Mouse (Mus musculus): ENCODE data around the gene Slco2b1.

Slco2b1 gene

DNA sequence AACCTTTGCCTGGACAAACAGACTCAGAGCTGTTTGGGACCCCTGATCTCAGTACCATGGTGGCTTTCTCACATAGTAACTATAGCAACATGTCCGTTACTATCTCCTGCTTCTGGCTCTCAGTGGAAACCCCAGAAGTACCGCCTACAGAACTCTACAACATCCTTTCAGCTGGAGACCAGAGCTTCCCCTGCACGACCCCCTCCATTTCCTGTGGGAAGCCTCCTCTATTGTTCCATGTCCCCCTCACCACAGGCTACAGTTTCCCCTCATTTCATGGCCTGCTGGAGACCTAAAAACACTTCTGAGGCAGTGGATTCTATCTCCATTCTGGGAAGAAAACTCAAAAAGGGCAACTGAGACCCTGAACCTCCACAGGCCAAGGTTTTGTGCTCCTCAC is 18.7 kb downstream of the Slco2b1 start:
- no peak for DNase-seq

DNA sequence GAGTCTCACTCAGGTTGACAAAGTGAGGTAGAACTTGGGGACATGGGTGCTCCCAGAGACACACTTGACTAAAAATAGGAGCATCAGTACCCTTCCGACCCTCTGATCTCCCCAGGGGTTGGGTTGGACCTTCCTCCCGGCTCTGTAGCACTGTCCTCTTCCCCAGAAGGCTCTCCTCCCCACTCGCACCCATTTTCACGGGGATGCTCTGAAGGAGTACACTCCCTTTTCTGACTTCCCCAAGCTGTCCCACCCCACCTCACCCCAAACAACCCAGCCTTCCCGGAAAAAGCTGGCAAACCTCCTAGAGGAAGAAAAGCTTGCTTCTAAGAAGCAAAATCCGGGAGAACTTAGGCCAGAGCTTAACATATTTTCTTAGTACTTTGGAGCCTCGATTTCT is 20.3 kb downstream of the Slco2b1 start:
- no peak for DNase-seq

DNA sequence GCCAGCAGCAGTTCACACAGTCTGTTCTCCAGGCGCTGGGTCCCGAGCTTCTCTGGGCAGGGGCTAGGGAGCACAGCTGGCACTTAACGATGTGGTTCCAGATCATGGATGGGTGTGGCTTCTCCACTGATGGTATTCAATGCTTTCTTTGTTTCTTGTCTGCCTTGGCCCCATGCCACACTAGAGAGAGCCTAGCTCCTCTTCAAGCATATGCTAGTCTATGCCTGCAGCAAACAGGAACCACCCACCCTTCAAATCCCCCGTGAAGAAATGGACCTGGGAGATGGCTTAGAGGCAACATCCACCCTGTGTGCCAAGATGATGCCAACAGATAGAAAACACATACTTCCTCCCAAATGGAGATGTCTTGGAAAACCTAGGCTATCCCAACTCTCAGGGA is 27.1 kb downstream of the Slco2b1 start:
- no peak for DNase-seq

DNA sequence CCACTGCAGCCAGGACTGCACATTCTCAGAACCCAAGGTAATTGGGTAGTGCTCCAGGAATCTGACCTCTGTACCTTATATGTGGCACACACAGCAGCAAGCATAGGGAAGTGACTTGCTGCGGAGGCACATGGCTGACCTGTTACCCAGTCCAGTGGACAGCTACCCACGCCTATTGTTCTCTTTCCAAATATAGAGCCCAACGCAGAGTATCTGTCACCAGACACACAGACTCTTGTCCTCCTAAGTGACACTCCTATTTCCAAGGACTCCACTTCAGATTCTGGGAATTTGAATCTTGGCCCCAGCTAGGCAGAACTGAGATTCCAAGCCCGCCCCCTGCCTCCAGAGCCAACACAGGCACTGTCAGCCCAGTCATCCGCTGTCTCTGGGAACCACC is 30.4 kb downstream of the Slco2b1 start:
- DNase-seq: no peak

DNA sequence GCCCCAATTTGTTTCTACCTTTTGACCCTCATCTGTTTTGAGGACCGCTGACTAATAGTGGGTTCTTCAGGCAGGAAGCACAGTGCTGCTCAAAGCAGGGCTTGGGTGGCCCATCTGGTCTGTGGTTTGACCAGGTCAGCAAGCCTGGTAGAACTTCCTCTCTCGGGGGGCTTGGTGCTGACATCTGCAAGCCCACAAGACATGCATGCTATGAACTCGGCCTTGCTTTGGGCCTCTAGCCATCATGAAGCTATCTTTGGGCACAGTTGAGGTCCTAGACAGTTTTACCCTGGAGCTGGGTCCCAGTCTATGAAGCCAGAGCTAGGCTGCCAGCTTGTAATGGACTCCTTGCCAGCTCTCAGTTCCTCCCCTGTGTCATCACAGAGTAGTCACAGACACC is 36.2 kb downstream of the Slco2b1 start:
- no peak for DNase-seq

DNA sequence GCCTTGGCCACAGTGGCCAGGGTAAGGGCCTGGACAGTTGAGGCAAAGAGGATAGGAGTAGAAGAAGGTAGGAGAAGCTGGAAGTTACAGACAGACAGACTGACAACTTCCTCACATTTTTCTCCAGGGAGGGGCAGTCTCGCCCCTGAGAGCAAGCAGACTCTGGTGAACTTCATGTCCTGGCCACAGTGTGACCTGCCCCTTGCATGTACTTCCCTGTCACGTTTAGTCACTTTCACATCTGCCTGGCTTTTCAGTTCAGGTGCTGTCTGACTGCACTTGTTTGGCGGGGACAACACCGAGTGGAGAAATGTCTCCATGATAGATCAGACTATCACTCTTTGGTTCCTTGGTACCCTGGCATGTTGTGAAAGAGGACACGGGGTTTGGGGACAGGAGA is 36.9 kb downstream of the Slco2b1 start:
- no peak for DNase-seq

DNA sequence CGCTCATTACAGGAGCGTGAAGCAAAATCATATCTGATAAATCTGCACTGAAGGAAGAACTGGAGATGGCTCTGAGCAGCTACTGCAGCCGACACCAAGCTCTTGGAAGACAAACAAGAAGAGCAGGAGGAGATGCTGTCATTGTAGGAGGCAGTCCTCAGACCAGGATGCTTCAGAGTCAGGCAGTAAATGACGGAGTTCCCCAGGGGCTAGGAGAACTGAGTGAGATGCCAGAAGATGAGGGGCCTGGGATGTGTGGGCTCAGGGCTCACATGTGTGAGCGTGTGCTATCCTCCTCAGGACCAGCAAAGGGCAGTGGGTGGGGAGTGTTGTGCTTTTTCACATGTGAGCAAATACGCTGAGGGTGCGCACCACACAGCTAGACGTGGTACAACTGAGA is 38.0 kb downstream of the Slco2b1 start:
- no peak for DNase-seq

DNA sequence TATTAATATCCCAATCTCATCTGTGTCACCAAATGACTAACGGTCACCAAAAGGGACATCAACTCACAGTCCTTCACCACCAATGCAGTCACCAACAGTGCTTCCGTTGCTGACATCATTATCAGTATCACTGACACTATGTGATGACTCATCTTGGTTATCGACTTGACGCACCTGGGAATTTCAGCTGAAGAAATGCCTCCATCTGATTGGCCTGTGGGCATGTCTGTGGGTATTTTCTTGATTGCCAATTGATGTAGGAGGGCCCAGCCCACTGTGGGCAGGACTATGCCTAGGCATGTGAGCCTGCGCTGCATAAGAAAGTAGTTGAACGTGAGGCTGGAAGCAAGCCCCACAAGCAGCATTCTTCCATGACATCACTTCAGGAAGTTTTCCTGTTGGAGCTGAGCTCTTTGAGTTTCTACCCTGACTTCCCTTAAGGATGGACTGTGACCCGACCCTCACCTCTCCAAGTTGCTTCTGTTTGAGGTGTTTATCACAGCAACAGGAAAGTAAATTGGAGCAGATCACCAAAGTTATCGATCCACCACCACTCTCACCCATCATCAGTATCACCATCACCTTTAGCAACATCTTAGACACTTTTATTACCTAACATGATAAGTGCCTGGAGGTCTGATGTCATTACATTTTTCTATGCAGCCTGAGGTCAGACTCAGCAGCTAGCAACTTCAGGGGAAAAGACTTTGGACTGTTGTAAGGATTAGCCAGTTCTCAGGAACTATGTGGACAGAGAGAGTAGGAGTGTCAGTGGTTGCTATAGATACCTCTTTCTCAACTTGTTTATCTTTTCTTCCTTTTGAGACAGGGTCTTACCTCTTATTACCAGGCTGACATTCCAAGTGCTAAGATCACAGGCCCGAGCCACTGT is 39.4 kb downstream of the Slco2b1 start:
- DNase-seq: no peak

DNA sequence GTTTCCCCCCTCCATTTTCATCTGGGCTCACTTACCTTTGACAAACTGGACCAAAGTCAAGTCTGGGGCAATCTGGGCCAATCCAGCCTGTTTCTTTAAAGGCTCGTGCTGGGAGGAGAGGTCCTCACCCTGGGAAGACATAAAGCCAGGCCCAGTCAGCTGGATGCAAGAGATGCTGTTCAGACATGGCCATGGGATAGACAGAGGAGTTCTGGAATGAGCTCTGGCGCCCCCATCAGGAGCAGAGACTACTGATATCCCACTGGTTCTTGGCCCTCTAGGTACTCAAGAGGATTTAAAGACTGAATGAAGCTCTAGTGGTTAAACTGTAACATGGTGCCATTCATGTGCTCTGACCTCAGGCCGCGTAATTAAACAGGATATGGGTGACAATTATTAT is 40.2 kb downstream of the Slco2b1 start:
- no peak for DNase-seq

DNA sequence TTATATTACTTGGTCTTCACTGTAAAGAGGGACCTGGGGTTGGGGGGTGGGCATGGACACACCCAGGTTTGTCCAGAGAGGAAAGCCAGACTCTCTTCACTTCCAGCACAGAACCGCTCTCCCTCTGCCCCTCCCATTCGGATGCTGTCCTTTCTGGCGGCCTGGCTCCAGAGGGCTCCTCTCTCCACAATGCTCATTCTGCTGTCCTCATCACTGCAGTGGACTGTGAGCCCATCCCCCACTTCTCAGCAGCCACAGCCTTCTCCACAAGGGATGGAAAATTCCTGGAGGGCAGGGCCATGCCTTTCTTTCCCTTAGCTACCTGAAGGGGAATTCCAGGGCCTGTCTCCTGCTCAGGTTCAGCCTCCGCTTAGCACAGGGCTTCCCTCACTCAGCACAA is 42.3 kb downstream of the Slco2b1 start:
- DNase-seq: no peak

DNA sequence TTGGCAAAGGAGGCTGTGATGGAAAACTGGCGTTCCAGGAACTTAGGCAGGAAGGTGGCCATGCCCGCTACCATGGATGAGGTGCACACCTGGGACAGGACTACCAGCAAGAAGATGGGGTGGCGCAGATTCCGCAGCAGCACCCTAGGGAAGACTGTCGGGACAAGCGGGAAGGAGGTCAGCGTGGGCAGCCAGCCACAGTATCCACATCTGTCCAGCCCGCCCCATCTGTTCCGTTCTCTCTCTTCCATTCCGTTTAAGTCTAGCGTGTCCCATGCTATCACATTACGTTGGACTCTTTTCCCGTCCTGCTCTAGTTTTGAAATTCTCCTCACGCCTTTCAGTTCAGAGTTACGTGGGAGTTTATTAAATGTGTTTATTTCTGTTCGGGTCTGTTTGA is 44.0 kb downstream of the Slco2b1 start:
- DNase-seq: no peak

DNA sequence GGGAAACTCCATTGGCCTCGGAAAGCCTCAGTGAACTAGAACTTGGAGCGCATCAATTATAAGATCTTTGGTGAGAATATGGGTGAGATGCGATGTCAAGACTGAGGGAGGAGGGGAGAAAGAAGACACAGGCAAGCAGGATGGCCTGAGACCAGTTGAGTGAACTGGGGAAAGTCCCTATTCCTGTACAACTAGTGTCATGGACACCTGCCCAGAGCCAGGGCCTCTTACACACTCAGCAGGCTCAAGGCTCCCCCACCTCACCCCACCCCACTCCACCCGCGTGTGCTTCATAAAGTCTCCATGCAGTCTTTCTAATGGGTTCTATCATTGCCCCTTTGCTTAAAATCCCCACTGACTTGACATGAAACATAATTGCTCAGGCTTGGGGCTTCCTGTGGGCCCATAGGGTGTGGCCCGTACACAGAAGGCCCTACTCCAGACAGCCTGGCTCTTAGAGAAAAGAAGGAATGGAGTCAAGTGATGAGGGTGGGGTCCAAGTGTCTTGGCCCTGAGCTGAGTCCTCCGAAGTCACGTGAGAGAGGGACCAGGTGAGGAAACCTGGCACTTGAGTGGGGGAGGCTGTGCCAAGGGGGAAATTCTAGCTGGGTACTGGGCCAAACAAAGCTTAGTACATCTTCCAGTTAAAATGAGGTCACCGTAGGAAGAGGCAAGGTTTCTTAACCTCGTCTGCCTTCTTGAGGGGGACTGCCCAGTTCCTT is 45.2 kb downstream of the Slco2b1 start:
- DNase-seq: no peak

DNA sequence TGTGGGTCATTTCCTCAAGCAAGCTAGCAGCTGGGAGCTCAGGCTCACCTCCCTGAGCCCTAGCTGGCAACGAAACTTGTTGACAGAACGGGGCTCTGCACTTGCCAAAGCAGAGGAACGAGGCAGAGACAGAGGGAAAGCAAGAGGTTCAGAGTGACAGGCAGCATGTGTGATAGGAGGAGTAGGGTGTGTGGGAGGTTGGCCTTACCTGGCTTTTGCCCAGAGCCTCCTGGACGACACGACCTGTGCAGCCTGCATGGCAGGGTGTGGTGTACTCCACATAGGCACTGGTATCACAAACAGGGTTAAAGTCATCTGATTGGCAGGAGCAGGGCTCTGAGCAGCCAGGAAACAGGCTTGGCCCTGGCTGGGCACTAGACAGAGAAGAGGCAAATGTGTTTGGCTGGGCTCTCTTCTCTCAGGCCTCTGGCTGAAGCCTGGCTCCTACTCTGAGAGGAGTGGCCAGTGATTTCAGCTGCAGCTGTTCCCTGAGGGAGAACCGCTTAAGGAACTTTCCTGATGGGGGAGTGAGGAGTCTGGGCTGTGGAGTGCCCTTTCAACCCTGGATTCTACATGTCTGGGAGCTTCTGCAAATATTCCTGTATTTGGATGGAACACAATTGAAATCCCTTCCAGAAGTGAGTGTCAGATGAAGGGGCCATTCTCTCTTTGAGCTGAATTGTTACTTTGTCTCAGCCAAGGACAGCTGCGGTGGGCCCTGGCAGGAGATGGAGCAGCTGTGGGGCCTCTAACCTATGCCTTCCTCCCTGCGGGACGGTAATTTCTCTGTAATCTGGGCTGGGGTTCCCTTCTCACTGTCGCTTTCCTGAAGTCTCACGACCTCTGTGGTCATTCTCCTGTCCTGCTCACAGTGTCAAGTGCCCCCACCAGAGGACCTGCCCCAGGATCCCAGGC is 46.3 kb downstream of the Slco2b1 start:
- DNase-seq: no peak

DNA sequence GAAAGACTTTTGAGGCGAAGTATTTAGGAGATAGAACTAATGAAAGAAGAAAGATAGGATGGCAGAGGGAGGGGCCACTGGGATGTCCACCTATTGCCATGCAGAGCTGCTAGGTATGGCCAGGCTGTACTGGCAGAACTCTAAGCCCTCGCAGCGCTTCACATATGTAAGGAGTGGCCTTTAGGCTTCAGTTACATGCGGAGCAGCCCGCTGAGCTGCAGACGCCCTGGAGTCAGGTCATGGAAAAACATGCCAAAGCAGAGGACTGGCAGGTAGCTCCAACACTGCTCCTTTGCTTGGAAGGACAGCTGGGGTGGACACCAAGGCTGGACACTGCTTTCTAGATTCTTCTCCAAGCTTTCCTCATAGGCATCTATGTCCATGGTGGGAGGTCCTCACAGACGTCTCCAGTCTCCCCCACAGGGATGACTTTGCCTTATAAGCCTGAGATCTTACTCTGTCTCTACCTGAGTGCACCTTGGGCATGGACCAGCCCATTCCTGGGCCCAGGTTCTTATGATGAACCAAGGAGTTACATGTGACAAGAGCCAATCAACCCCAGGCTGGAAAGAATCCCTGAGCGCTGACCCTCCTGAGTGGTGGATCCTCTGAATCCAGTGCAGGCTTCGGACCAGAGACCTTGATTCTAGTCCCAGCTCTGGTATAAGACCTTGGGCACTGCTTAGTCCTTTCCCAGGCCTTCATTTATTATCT is 47.5 kb downstream of the Slco2b1 start:
- no peak for DNase-seq

DNA sequence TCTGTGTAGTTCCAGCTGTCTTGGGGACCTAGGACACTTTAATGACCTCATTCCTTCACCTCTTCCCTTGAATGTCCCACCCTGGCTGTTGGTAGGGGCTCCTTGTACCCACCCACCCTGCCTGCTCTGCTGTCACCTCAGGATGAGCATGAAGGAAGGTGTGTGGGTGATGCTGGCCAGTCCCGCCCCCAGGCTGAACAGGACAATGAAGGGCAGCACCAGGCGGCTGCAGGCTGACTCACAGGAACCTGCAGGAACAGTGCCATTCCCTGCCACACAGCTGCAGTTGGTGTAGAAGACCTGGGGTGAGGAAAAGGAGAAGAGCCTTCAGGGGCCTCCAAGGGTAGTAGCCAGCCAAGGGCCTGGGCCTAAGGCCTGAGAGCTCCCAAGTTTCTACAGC is 48.8 kb downstream of the Slco2b1 start:
- no peak for DNase-seq

DNA sequence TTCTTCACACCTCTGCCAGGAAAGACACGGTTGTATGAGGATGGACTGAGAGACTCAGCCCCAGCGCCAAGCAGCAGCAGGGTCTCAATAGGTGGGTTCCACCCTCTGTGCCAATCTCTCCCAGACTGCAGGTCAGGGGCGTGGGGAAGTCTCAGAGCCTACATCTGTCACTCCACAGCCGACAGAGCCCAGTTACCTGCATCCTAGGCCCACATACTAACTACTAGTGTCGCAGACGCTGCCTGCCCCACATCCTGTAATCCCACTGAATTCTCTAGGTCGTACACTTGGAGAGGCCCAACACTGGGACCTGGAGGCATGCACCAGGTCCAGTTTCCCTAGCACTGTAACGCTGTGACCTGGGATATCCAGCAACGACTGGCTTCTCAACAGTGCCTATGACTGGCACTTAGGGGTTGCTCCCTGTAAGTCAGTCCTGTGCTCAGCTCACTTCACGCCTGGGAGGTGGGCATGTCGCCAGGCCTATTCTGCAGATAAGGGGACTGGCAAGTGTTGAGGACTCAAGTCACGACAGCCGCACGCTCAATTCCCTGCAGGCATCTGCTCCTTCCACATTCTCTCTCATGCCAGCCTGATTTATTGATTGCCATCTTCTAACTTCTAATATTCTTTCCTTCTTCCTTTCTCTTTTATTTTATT is 49.4 kb downstream of the Slco2b1 start:
- DNase-seq: peak; percentile 51

DNA sequence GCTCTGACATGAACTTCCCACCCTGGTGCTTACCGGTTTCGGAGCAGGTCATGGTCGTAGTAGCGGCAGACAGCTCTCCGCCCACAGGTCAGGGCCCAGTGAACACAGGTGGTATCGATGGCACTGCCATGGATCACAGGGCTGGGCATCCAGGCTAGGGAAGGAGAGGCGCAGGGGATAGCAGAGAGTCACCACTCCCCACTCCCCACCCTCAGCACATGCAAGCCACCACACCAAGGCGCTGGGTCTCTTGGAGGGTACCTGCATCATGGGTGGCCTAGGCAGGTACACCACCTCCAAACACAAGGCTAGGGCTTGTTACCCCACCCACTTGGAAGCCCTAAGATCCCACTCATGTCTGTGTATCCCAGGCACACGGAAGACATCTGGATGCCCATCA is 50.1 kb downstream of the Slco2b1 start:
- no peak for DNase-seq

DNA sequence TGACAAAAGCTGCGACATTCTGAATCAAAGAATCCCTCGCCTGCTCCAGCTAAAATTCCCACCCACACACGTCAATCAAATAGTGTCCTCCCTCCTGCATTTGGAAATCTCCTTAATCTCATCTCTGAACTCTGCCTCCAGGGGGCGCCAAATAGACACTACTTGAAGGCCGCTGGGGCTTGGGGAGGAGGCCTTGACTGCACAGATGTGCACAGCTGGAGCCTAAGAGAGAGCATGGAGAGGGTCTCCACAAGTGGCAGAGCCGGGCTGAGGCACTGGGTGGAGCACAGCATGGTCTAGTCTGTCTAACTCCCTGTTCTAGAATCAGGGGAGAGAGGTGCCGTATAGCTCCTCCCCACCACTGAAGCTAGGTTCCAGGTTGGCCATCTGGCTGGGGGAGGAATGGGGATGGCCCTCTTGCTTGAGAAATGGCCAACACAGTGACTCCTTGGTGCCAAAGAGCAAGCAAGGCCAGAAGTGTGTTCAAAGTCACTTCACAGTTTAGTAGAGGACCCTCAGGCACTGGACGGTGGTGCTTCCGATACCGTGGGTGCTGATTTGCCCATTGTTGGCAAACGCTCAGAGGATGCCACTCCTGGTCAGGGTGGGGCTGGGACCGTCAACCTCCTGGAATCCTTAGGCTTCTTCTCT is 51.6 kb downstream of the Slco2b1 start:
- DNase-seq: peak; percentile 80

DNA sequence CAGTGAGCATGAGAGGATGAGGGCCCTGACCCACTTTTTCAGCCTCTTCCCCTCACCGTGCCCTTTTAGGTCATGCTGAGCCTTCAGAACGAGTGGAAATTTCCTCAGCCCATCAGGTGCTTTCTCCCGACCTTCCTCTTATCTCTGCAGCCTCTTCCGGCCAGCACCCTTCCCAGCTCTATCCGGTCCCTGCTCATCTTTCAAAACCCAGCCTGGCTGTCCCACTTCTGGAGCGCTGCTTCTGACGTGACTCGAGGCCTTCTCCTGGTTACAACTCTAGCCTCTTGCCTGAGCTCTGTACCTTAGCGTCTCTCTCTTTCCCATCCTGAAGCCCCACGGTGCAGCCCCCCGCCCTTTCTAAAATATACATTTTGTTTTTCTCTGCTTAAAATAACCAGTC is 56.9 kb downstream of the Slco2b1 start:
- no peak for DNase-seq

DNA sequence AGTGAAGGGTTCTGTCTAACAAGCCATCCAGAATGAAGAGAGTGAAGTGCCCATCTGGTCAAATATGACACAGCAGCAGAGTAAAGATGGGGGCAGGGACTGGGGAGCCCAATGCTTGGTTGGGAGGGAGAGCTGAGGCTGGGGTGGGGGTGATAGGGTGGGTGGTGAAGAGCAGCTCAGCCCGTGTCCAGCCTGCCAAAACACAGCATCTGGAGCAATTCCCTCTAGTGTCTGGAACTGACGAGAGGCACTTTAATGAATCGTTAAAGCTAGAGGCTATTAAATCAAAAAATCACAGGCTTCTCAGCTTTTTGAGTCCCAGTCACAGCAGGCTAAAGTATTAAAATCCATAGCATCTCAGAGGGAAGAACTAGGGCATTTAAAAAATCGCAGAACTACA is 61.6 kb downstream of the Slco2b1 start:
- DNase-seq: no peak

DNA sequence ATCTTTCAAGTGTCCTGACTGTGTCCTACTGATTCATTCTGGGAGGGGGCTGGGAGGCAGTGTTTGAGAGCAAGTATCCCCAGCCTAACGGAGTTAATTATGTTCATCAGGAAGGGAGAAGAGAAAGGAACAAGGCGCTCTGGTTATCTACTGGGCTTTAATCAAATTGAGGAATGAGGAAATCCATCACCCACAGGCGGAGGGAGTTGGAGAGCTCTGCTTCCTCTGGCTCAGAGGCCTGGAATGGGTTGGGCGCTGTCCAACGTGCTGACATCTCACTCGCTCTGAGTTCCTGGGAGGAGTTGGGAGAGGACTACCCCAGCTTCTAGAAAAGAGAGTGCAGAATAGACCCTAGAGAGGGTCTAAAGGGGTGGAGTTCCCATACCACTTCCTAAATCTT is 62.5 kb downstream of the Slco2b1 start:
- peak; percentile 53 for DNase-seq

DNA sequence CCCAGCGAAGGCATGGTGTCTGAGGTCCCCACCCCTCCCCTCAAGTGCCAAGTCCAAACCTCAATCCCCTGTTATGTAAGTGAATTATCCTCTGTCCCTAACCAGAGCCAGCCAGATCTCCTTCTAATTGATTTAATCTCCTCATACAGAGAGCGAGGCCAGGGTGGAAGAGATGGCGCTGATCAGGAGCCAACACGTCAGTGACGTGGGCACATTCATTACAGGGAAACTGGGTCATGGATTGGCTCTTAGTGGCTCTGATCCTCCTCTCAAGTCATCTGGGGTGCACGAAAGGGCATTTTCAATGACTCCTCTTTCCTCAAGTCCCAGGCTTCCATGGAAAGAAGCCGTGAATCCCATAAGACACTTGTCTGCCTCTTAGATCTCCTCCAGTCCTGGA is 66.4 kb downstream of the Slco2b1 start:
- DNase-seq: no peak
